Mouse (Mus musculus): ENCODE results near the gene Slc22a23.

The Slc22a23 gene

DNA sequence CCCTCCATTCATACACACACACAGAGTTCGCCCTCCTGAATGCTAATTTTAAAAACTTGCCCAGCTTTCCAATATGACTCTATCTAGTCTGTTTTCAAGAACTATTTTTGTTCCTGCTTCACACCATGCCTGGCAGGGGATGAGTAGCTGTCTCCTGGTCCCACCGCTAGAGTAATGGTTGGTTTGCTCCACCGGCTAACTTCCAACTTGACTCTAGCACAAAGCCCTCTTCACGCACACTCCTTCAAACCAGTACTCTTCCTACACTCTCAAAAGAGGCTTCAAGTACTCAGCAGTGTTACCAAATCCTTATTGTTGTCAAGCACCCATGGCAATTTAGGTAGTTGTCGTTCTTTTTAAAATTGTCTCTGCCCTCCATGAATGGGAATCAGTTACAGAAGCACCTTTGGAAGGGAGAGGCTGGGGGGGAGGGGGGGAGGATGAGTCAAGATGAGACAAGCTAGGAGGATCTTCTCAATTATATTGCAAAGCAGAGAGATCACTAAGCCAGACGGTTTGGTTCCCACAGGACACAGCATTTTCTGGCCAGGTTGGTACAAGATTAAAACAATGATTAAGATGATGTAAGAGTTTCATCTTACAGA lies 2.6 kb downstream of the Slc22a23 start:
- DNase-seq, result no peak

DNA sequence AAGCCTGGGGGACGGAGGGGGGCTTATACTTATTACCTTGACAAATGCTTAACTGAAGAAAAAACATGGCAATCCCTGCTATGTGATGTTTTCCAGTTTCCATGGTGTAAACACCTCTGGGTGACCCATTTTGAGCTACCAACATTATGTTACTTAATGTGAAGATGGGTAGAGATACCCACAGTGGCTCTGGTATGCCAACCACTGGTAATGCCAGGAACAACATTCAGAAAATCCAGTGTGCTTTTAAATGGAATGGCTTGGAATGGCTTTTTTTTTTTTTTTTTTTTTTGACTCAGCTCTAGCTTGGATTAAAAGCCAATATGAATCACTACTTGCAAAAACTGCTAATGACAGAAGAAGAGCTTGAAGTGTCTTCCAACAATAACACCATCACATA lies 8.1 kb downstream of the Slc22a23 start:
- no peak for DNase-seq

DNA sequence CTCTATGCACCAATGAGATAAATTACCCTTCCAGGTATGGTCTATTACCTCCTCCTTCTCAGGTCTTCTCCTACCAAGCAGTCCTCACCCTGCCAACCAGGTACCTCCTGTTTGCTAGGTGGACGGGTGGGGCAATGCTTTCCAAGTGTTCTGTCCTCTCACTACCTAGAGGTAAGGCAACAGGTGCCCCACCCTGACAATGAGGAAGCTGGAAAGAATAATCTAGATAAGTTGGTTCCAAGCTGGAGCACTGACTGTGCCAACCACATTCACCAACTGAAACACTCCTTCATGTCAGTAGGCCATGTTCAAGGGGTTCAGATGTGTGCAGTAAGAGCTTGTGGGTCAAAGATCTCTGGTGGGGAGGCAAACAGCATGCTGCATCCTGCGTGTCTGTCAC lies 10.1 kb downstream of the Slc22a23 start:
- no peak for DNase-seq

DNA sequence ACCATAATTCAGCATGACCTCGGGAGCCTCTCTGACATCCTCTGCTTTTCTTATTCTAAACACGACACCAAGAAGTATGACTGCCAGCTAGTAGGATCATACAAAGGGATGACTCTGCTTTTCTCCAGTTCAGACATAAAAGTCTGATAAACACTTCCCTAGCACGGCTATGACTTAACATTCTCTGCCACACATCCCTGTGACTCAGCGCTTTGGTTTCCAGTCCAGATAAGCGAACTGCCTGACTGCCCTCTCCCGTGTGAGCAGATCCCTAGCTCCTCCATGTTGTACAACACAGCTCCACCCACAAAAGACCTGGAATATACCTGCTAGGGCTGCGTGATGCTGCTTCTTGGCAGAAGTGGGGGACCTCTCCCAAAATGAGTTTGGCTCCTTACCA lies 12.2 kb downstream of the Slc22a23 start:
- peak; percentile 43 for DNase-seq

DNA sequence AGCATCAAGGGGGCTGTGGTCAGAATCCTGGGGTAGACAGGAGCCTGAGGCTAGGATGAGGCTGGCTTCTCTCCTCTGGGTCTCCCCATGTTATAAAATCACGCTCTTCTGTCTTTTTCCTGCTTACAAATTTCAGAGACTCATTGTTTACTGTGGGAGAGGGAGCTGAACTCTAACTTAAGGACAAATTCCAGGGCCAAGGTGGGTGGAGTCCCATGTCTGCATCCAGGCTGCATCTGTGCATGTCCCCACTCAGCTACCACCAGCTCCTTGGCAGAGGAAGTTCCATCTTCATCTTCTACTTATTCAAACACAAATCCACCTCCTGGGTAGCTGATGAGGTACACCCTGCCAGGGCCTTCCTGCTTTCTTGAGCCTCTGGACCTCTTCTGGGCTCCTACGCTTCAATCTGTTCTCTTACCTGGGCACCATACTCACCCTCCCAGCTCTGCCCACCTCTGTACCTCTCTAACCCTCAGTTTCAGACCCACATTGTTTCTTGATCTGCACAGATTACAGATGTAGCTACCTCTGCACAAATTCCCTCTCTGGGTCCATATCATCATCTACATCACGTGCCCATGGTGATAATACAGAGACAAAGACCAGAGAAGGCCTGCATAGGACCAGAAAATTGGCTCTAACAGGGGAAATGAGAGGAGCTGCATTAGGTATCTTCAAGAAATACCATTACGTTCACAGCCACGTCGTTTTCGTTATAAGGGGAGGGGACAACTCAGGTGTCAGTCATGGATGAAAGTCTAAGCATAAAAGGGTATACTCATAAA lies 13.4 kb downstream of the Slc22a23 start:
- DNase-seq, result no peak

DNA sequence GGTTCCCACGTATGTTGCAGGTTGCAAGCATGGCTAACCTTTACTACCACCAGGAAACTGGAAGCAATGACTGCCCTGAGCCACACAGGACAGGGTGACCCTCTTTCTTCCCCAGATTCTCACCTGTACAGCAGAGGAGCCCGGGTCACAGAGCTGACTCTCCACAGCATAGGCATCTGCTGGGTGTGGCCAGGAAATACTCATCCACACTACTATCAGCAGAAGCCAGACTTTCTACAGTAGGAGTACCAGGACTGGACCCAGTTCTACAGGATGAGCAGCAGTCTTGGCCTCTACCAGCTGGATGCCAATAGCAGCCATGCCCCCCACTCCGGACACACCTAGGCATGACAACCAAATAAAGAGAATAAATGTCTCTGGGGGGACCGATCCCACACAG lies 15.4 kb downstream of the Slc22a23 start:
- no peak for DNase-seq

DNA sequence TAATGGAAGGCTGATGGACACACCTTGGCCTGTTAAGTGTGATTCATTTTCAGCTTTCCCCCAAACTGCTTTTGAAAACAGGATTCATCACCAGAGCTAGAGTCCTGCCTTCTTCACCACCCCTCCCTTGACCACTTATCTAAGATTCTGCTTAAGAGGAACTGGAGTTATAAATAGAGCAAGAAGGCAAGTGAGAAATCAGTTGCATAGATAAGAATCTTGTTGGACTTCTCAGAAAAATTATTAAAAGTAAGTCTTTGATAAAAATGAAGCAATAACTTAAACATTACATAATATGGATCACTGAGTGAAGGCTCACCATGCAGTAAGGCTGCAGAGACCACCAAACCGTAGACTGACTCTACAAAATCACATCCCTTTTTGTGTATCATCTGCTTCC lies 18.0 kb downstream of the Slc22a23 start:
- no peak for DNase-seq

DNA sequence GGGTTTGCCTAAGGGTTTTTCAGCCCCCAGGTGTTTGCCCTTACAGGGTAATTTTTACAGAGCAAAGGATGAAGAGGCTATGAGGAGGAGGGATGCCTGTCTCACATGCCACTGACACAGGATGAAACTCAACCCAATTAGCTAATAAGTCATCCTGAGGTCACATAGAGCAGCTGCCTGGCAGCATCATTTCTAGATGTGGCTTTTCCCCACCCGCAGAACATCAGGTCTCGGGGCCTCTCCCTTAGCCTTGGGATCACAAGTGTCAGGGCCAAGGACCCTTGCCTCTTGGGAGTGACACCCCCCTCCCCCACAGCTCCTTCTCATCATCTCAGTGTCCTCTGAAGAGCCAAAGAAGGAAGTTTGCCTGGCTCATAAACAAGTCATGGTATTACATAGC lies 21.6 kb downstream of the Slc22a23 start:
- DNase-seq, result no peak

DNA sequence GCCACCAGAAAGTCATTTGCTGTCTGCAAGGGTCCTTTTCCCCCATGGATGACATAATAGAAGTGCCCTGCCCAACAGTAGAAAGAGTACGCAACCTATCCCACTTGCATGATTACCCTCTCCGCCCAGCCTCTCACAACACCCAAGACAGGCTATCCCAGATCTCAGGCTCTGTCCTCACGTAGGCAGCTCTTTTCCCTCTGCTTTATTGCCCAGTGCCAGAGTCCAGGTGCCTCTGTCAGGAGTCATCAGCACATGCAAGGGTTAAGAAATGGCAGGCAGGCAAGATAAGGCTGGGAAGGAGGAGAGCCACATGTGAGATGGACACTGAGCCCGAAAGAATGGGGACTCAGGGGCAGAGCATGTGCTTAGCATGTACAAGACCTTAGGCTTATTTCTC lies 24.5 kb downstream of the Slc22a23 start:
- no peak for DNase-seq

DNA sequence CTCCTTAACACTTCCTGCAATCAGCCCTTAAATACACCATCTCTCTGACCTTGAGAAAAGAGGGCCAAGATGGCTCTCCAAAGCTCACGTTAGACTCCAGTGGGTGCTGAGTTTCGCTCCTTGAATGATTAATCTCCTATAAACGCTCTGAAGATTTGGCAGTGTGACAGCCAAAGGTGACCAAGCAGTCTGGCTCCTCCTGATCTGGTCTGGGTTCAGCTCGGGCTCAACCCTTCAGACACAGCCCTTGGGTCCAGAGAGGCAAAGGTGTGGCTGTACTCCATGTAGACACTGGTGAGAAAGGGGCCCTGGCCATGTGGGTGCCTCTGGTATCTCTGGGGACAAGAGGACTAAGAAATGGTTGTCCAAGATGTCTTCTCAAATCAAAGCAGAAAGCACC lies 27.9 kb downstream of the Slc22a23 start:
- no peak for DNase-seq

DNA sequence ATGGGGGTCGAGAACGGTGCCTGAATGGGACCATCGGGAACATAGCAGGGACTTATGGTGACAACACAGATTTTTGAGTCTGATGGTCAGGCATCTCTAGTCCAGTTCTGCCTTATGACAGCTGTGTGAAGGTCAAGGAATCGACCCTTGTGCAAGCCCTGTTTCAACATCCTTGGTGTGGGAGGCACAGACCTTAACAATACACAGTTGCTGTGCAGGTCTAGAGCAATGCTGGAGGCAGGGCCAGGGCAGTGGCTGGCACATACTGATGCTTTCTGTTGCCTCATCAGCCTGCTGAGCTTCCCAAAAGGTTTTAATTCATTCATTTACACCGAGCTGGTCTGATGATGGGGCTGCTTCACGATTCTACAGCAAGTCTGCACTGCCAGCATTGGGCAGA lies 28.5 kb downstream of the Slc22a23 start:
- DNase-seq, result no peak

DNA sequence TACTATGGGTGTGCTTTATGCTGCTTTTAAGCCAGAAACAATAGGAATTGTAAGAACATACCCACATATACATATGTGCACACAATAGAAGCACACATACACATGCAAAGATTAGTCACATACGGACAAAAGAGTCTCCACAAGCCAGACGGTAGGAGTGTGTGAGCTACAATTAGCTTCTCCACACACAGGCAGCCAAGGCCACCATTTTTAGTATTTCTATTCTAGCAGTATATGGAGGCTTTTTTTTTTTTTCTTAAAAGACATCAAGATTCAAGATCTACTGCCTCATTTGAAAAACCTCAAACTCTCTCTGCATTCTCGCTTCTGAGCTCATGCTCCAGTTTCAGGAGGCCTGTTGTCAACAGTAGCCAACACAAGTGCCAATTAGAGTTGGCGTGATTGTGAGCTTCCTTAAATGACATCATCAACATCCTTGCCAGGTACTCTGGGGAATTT lies 31.9 kb downstream of the Slc22a23 start:
- DNase-seq, result no peak

DNA sequence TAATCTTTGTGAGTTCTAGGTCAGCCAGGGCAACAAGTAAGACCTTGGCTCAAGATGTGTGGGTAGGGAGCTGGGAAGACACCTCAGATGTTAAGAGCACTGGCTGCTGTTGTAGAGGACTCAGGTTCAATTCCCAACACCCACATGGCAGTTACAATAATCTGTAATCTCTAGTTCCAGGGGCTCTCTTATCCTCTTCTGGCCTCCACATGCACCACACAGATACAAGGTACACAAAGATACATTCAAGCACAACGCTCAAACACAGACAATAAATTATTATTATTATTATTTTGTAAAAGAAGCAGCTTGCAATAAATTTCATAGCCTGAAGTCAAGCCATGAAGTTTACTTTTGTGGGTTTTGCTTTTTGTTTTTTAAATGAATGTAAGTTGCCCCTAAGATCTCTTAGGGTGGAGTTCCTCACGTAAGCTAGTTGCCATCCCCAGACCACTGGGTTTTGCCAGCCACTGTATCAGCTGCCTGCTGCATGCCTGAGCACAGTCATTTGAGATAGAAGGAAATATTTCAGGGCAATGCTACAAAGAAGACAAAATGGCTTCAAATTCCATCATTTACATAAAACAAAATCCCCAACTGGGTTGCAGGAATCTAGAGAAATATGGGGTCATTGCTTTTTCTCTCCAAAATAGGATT lies 32.5 kb downstream of the Slc22a23 start:
- DNase-seq, result no peak

DNA sequence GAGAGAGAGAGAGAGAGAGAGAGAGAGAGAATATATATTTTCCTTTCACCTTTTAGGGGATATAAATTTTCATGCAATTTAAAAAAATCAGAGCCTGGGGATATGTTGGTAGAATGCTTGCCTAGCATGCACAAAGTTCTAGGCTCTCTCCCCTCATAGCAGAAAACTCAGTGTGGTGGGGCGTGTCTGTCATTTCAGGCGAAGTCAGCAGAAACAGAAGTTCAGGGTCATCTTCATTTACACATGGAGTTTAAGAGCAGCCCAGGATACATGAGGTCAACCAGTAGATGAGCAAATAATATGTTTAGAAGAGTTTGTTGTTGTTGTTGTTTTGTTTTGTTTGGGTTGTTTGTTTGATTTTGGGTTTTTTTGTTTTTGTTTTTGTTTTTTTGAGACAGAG lies 33.4 kb downstream of the Slc22a23 start:
- DNase-seq, result no peak

DNA sequence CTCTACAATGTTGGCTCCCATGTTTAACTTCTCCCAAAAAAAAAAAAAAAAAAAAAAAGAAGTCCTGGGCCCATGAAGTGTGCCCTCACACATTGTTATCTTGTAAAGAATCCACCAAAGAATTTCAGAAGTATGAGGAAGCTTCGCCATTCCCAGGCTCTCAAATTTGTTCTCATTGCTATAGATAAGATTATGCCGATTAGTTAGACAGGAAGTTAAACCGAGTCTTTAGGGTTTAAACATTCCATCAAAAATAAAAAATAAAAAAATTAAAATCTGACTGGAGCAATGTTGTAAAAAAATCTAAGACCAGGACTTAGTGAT lies 36.4 kb downstream of the Slc22a23 start:
- DNase-seq, result no peak

DNA sequence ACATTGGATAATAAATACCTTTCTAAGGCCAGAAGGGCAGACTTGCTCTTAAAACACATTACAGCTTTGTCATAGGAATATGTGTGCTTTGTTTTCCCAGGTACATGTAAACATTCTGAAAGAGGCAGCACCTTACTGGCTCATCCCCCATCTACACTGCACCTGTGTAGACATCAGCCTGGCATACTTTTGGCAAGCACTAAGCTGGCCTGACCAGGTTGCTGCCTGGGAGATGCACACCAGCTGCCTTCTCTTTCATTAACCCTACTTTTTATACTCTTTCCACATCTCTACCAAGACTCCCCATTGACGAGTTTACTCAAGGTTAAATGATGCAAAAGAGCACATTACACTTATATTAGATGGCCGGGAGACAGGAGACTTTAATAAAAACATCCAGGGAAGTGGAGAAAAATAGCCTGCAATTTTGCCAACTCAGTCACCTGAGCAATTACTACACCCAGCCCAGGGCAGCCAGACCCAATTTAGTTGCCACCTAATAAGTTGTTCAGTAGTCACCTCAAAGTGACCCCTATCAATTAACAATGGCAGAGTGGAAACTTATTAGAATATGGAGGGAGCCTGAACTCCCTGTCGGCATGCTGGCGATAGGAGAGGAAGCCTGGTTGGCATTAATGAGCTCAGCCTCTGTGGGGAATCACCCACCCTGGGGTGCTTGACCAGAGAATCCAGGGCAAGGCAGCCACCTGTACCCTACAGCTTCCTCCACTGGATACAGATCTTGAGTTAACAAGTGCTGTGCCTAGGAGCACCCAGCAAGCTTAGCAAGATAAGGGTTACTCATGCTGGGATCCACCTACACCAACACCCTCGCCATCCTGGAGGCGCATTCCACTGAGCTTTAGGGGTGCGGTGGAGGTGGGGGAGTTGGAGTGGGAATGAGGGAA lies 37.0 kb downstream of the Slc22a23 start:
- no peak for DNase-seq

DNA sequence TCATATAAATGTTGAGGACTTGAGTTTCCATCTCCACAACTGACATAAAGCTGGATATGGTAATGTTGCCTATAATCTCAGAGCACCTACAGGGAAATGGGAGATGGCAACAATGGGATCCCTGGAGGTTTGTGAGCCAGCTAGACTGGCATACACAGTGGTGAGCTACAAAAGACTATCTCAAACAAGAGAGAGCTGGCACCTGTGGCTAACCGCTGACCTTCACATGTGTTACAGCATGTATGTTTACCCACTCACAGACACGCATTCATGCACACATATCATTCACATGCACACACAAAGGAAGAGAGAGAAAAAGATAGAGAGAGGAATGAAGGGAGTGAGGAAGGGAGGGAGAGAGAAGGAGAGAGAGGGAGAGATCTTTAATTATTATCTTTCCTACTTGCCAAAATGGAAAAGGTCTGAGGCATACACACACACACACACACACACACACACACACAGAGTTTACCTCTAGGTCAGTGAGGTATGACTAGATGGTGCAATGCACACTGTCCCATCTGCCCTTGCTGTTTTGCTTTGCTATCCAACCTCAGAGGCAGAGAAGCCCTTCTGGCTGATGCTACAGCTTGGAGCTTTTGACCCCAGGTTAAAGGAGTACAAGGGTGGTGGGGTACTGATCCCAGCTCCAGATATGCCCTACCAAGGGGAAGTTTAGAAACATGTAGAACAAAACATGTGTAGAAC lies 38.9 kb downstream of the Slc22a23 start:
- DNase-seq, result no peak

DNA sequence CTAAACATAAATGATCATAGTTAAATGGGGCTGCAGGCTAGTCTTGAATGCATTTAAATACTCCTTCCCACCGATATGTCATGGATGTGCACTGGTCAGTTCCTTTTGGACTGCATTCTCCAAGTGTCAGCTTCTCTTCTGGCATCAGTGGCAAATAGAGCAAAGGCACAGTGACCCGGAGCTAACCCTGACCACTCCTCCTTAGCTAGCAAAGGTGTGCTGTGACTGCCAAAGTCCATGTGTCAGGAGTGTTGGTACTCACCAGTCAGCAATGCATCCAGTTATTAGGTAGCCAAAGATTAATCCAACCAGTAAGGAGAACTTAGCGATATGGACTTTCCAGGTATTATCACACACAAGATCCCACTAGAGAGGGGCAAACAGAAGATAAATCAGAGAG lies 40.1 kb downstream of the Slc22a23 start:
- no peak for DNase-seq

DNA sequence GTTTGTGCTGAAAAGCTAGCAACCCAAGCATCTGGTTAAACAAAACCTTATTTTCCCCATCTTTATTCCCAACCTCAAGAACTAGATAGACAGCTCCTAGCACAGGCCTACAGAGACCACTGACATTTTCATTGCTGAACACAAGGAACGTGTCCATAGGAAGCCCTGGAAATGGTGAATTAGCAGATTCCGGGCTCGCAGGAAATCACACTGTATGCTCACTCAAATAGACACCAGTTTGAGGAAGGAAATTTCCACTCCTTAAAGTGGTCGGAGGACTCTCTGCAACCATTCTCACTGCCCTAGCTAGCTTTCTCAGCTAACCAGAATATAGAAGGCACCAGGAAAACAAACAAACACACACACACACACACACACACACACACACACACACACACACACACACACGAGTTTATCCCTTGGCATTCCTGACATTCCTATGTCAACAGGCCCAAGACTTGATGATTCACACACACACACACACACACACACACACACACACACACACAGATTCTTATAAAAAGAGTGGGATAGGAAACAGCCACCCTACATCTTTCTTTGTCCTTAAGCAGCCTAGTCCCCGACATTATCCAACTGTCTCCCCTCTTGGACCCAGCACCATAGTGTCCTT lies 41.5 kb downstream of the Slc22a23 start:
- DNase-seq, result no peak

DNA sequence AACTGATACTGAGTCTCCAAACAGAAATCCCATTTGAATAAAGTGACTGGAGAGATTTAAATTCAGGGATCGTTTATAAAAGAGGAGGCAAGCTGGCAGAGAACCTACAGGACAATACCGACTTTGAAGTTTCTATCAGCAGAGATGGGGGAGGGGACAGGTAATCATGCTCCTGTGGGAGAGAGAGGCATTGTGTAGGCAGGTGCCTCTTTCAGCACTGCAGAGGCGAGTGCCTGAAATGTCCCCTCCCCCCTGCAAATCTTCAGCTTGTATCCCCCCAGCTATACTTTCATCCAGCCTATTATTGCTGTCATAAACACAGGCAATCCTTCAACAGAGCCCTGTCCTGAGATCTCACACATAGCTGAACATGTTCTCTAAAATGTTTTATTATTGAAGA lies 43.4 kb downstream of the Slc22a23 start:
- DNase-seq, result no peak

DNA sequence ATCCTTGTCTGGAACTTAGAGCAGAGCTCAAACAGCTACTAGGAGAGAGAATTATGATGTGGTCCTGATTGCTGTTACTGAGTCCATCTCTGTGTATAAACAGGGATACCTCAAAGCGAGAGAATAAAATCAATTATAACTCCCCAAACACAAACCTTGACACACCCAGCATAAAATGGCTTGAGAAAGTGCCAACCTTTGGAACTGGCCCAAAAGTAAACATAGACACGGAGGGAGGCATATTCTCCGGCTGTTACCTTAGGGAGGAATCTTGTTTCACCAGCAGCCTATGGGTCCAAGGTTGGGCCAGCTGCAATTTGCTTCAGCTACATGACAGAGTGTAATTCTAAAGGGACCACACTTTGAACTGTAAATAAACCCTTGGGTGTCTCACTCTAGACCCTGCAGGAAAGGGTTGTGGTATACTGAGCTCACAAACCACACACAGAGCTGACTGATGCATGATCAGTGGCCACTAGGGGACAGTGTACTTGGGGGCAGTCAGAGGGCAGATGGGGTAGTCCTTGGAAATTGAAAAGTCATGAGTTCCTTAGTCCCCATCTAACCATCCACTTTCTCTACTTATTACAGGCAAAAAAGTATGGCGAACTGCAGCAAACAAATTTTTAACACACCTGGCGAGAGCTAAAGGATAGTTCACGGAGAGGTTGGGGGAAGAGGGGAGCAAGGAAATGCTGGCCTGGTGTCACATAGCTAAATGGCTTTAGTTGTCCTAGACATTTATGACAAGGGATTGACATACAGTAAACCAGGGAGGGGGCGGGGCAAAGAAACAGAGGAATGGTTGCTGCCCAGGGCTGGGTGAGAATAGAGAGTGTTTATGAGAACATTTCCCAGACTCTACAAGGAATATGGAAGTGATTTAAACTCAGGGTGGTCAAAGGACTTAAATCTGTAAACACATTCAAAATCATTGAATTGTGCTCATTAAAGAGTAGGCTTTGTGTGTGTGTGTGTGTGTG lies 45.3 kb downstream of the Slc22a23 start:
- DNase-seq, result no peak

Measured in embryo, embryonic 11 days (tissue).